In genomic region chr4:63515021-63515420, GRCm38 (mm10) we compare ENCODE assay signal across 22 mouse cellular contexts.
"Had no signal": no experiment of that assay in that cellular context is flagged by ENCODE, and none has a peak within 500 bp of the region (broad histone marks: within the 10 kb centered on the region; RNA-seq: fewer than 3 reads in every experiment).

No protein-coding gene starts in this region.

- H3K27ac ChIP-seq: liver, embryonic 15.5 days; lung, embryonic 15.5 days; midbrain, embryonic 13.5 days; neural tube, embryonic 13.5 days; neural tube, embryonic 15.5 days had no signal

- H3K4me2 ChIP-seq: liver, embryonic 15.5 days; lung, embryonic 15.5 days; midbrain, embryonic 11.5 days; midbrain, embryonic 13.5 days; neural tube, embryonic 13.5 days; neural tube, embryonic 15.5 days had no signal

- H3K9ac ChIP-seq: liver, embryonic 15.5 days; liver, postnatal 0 days; lung, embryonic 15.5 days; midbrain, embryonic 13.5 days; neural tube, embryonic 13.5 days; neural tube, embryonic 15.5 days had no signal

- H3K4me3 ChIP-seq: liver, embryonic 15.5 days; lung, embryonic 15.5 days; megakaryocyte, embryonic 14.5 days; midbrain, embryonic 13.5 days; myocyte; neural tube, embryonic 13.5 days; neural tube, embryonic 15.5 days had no signal

- H3K36me3 ChIP-seq: liver, embryonic 15.5 days; lung, embryonic 15.5 days; midbrain, embryonic 13.5 days; neural tube, embryonic 13.5 days; neural tube, embryonic 15.5 days had no signal

- H3K9me3 ChIP-seq: liver, embryonic 15.5 days; lung, embryonic 15.5 days; midbrain, embryonic 13.5 days; neural tube, embryonic 13.5 days; neural tube, embryonic 15.5 days had no signal

- DNase-seq: liver, postnatal 0 days; lung, adult 2 months; lung, postnatal 14 days; lung, postnatal 4 days; retina, postnatal 1 day; right cerebral cortex, adult 18-20 months; right cerebral cortex, postnatal 25 days; right cerebral cortex, postnatal 4 days; spleen, adult 18-20 months; thymus, adult 18-20 months; thymus, postnatal 14 days; thymus, postnatal 36 days had no signal

- H3K4me1 ChIP-seq: liver, embryonic 15.5 days; lung, embryonic 15.5 days; megakaryocyte, embryonic 14.5 days; midbrain, embryonic 13.5 days; neural tube, embryonic 13.5 days; neural tube, embryonic 15.5 days had no signal

- H3K27me3 ChIP-seq: lung, embryonic 15.5 days; midbrain, embryonic 13.5 days; neural tube, embryonic 13.5 days; neural tube, embryonic 15.5 days had no signal

- ATAC-seq: liver, postnatal 0 days; lung, postnatal 0 days; midbrain, embryonic 13.5 days; midbrain, embryonic 16.5 days had no signal
